ENCODE assay signal across 9 mouse cellular contexts in the genomic region with DNA sequence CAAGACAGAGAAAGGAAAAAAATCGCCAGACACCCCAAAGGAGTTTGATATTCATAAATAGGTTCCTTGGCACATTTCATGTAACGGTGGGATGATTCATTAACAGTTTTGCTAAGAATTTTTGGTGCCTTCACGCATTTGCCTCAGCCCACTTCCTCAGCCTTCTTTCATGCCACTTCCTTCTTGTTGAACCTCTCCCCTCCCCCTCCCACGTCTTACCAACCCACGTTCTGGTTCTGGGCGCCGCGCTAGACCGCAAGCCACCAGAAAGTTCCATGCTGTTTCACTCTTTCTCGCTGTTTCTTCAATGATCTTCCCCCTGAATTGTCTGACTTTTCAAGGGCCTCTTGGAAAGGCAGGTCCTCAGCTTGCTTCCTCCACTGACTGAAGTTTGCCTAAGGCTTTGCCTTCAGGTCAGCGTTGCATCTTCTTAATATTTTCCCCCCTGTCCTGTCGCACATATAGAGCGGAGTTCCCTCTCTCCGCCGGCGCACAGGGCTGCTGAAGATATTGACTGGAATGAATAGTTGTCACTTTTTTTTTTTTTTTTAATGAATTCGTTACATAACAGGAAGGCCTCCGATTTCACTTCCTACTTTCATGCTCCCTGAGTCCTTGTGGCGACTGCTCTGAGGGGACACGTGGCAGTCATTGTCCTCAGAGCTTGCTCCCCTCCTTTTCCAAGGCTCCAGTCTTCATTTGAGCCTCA. TPM values are rescaled to one million over a fixed set of nuclear protein-coding genes. Genes with fewer than 3 reads are reported as not detected.
DNase-seq lines count a peak whose midpoint lies in the region; ATAC-seq and TF ChIP-seq lines count a peak whose summit lies in the region.
"Had no signal": no experiment of that assay in that cellular context is flagged by ENCODE, and none has a peak within 500 bp of the region (broad histone marks: within the 10 kb centered on the region; RNA-seq: fewer than 3 reads in every experiment).

No protein-coding gene starts in this region.

- peak; percentile 63 to 79 for TF ChIP-seq POLR2A in MEL (IDR thresholded peaks at IDR 0.05; ENCODE audit: control insufficient read depth in 1 of 2, insufficient read depth in 1 of 2, low read depth in 1 of 2, low read length in 2 of 2, poor library complexity in 1 of 2)

- peaks cover 11% of the 10 kb centered on the region; the same call in 1 of the 2 replicates for H3K79me2 ChIP-seq in MEL (ENCODE audit: control insufficient read depth, insufficient read depth, low read length, poor library complexity)

- no peak for DNase-seq in embryonic facial prominence, embryonic 14.5 days (ENCODE audit: low spot score)
- DNase-seq in embryonic facial prominence, embryonic 10.5 days (ENCODE audit: low spot score): no peak
- peak; percentile 93 for DNase-seq in MEL (ENCODE audit: low read depth, low spot score)
- peak; percentile 53 for DNase-seq in liver, embryonic 13.5 days
- peak; percentile 61 for DNase-seq in spleen, adult 12 weeks (ENCODE audit: low spot score)
- no peak for DNase-seq in cerebellum, postnatal 25 days
- DNase-seq in gastrocnemius, postnatal 36 days: no peak
- no peak for DNase-seq in gastrocnemius, postnatal 14 days

- H3K4me2 ChIP-seq in embryonic facial prominence, embryonic 14.5 days (ENCODE audit: low read depth, low read length): peak overlapping the region; percentile 7; the same call in 1 of the 2 replicates
- H3K4me2 ChIP-seq in liver, embryonic 13.5 days: peak overlapping the region; percentile 76

- H3K9ac ChIP-seq in embryonic facial prominence, embryonic 14.5 days (ENCODE audit: low read depth, low read length): no peak overlapping the region
- H3K9ac ChIP-seq in MEL (ENCODE audit: control insufficient read depth, low read depth, low read length, poor library complexity, severe bottlenecking): peak overlapping the region; percentile 78
- H3K9ac ChIP-seq in liver, embryonic 13.5 days: peak overlapping the region; percentile 76

- peak; percentile 38 to 68; a peak in 3 of 4 replicates for TF ChIP-seq EP300 in MEL (IDR thresholded peaks at IDR 0.05; ENCODE audit: low read depth in 1 of 2, low read length in 2 of 2)

- H3K4me3 ChIP-seq in embryonic facial prominence, embryonic 14.5 days (ENCODE audit: low read depth, low read length): no peak overlapping the region
- no peak overlapping the region for H3K4me3 ChIP-seq in embryonic facial prominence, embryonic 10.5 days
- peak overlapping the region; percentile 52 to 55 for H3K4me3 ChIP-seq in MEL (ENCODE audit: control insufficient read depth in 1 of 2, insufficient read depth in 1 of 2, low read depth in 2 of 2, low read length in 2 of 2)
- peak overlapping the region; percentile 59 for H3K4me3 ChIP-seq in liver, embryonic 13.5 days (replicated peaks)

- WGBS in embryonic facial prominence, embryonic 14.5 days: 83% methylated on average over 20 of the region's 20 CpGs
- 88% methylated on average over 20 of the region's 20 CpGs for WGBS in embryonic facial prominence, embryonic 10.5 days
- WGBS in liver, embryonic 13.5 days (ENCODE audit: insufficient replicate concordance): 13% methylated on average over 20 of the region's 20 CpGs

- peak overlapping the region; percentile 48 for H3K27ac ChIP-seq in embryonic facial prominence, embryonic 14.5 days (replicated peaks; ENCODE audit: low read depth, low read length)
- no peak overlapping the region for H3K27ac ChIP-seq in embryonic facial prominence, embryonic 10.5 days (replicated peaks)
- H3K27ac ChIP-seq in MEL (ENCODE audit: control insufficient read depth, low read depth, low read length): peak overlapping the region; percentile 97
- H3K27ac ChIP-seq in liver, embryonic 13.5 days: peak overlapping the region; percentile 92

- intact Hi-C loops in gastrocnemius, postnatal 36 days (cut with DNase I): no loop called here
- intact Hi-C loops in gastrocnemius, postnatal 14 days (cut with DNase I; ENCODE audit: low total_unique reads): no loop called here

- H3K9me3 ChIP-seq in embryonic facial prominence, embryonic 14.5 days (ENCODE audit: control insufficient read depth, low read length): no peaks in the 10 kb centered on the region
- no peaks in the 10 kb centered on the region for H3K9me3 ChIP-seq in embryonic facial prominence, embryonic 10.5 days
- H3K9me3 ChIP-seq in MEL (replicated peaks; ENCODE audit: insufficient read depth, low read length): no peaks in the 10 kb centered on the region
- H3K9me3 ChIP-seq in liver, embryonic 13.5 days (replicated peaks): no peaks in the 10 kb centered on the region

- H3K27me3 ChIP-seq in embryonic facial prominence, embryonic 14.5 days (replicated peaks; ENCODE audit: control insufficient read depth, insufficient read depth, low read length): no peaks in the 10 kb centered on the region
- no peaks in the 10 kb centered on the region for H3K27me3 ChIP-seq in embryonic facial prominence, embryonic 10.5 days (replicated peaks; ENCODE audit: low read depth, poor library complexity, severe bottlenecking)
- no peaks in the 10 kb centered on the region for H3K27me3 ChIP-seq in MEL (ENCODE audit: control insufficient read depth in 1 of 2, insufficient read depth in 2 of 2, low read length in 2 of 2)
- no peaks in the 10 kb centered on the region for H3K27me3 ChIP-seq in liver, embryonic 13.5 days

- TF ChIP-seq CTCF in MEL (IDR thresholded peaks at IDR 0.05 in 2 of 3, conservative IDR thresholded peaks at IDR 0.05 in 1 of 3; ENCODE audit: control insufficient read depth in 1 of 3, insufficient read depth in 1 of 3, low read depth in 2 of 3, low read length in 3 of 3, poor library complexity in 1 of 3, severe bottlenecking in 1 of 3): no peak

- no peak for ATAC-seq in embryonic facial prominence, embryonic 14.5 days (ENCODE audit: low read depth)
- peak; percentile 45 for ATAC-seq in liver, embryonic 13.5 days (ENCODE audit: low read depth)

- TF ChIP-seq RAD21 in MEL (IDR thresholded peaks at IDR 0.05; ENCODE audit: low read depth, low read length): no peak

- no peaks in the 10 kb centered on the region for H3K4me1 ChIP-seq in embryonic facial prominence, embryonic 14.5 days (ENCODE audit: control insufficient read depth, insufficient read depth, low read length)
- peaks cover 12% of the 10 kb centered on the region for H3K4me1 ChIP-seq in embryonic facial prominence, embryonic 10.5 days
- peaks cover 17 to 27% of the 10 kb centered on the region in 2 experiments for H3K4me1 ChIP-seq in MEL (ENCODE audit: control insufficient read depth in 1 of 2, insufficient read depth in 2 of 2, low read length in 2 of 2)
- peaks cover 66% of the 10 kb centered on the region for H3K4me1 ChIP-seq in liver, embryonic 13.5 days (replicated peaks)

- H3K36me3 ChIP-seq in embryonic facial prominence, embryonic 14.5 days (ENCODE audit: control insufficient read depth, insufficient read depth, low read length): no peaks in the 10 kb centered on the region
- no peaks in the 10 kb centered on the region for H3K36me3 ChIP-seq in embryonic facial prominence, embryonic 10.5 days (replicated peaks)
- peaks cover 0 to 33% of the 10 kb centered on the region in 2 experiments; a peak in 2 of 4 replicates for H3K36me3 ChIP-seq in MEL (ENCODE audit: control insufficient read depth in 1 of 2, insufficient read depth in 2 of 2, low read length in 2 of 2)
- no peaks in the 10 kb centered on the region for H3K36me3 ChIP-seq in liver, embryonic 13.5 days

TF ChIP-seq in MEL, 35 proteins besides CTCF, POLR2A, EP300 and RAD21 (continues in another document):
- peak; percentile 56 for TF ChIP-seq ETS1 (IDR thresholded peaks at IDR 0.05; ENCODE audit: low read depth, low read length)
- TF ChIP-seq USF1 (IDR thresholded peaks at IDR 0.05; ENCODE audit: low read depth, low read length): peak; percentile 80
- no peak; the same call in none of the 2 replicates for TF ChIP-seq CHD1 (IDR thresholded peaks at IDR 0.05; ENCODE audit: low read depth, low read length)
- TF ChIP-seq ELF1 (IDR thresholded peaks at IDR 0.05; ENCODE audit: low read depth, low read length): peak; percentile 67
- TF ChIP-seq NELFE (IDR thresholded peaks at IDR 0.05; ENCODE audit: low read depth, low read length): peak; percentile 90
- peak; percentile 52 for TF ChIP-seq TCF12 (IDR thresholded peaks at IDR 0.05; ENCODE audit: low read depth, low read length)
- TF ChIP-seq GATA1 (IDR thresholded peaks at IDR 0.05; ENCODE audit: low read depth, low read length): 0 out of 2 replicates have a peak, but pooled peaks have one; percentile 10
- peak; percentile 99 for TF ChIP-seq MYC (IDR thresholded peaks at IDR 0.05; ENCODE audit: low read depth, low read length)
- TF ChIP-seq SIN3A (IDR thresholded peaks at IDR 0.05; ENCODE audit: low read length): peak; percentile 70; the same call in 1 of the 2 replicates
- TF ChIP-seq MAX (IDR thresholded peaks at IDR 0.05; ENCODE audit: low read length): peak; percentile 91
- TF ChIP-seq BHLHE40 (IDR thresholded peaks at IDR 0.05; ENCODE audit: borderline replicate concordance, low read depth, low read length): no peak; the same call in 1 of the 2 replicates
- TF ChIP-seq POLR2AphosphoS2 (IDR thresholded peaks at IDR 0.05; ENCODE audit: low read length): peak; percentile 70
- peak; percentile 17; the same call in 1 of the 2 replicates for TF ChIP-seq MAZ (IDR thresholded peaks at IDR 0.05; ENCODE audit: low read depth, low read length)
- TF ChIP-seq USF2 (IDR thresholded peaks at IDR 0.05; ENCODE audit: borderline replicate concordance in 1 of 2, insufficient read depth in 1 of 2, low read depth in 1 of 2, low read length in 2 of 2): no peak
- no peak for TF ChIP-seq RCOR1 (IDR thresholded peaks at IDR 0.05; ENCODE audit: low read depth, low read length)

RNA-seq across cellular contexts. Expression of a gene that starts 48.5 kb away (rescaled TPM):
- 44.3 and 47.1 TPM in 2 replicates for polyA plus RNA-seq in embryonic facial prominence, embryonic 14.5 days (2014; fragmentation: Nextera tagmentation; extraction: Ambion mirVana)
- 20.7 and 25.5 TPM in 2 replicates for polyA plus RNA-seq in embryonic facial prominence, embryonic 10.5 days (2016; fragmentation: Nextera tagmentation; extraction: Ambion mirVana)
- total RNA-seq in MEL (2012; rRNA removed): 11.0 and 23.7 TPM in 2 replicates
- polyA plus RNA-seq in MEL (2012; ENCODE audit: insufficient read depth in 1 of 2, insufficient read length in 2 of 2, low read depth in 1 of 2, low replicate concordance in 2 of 2, missing spikeins in 1 of 2): 10 to 100 TPM in 1 of 2 experiments, not detected in 1; 20.3 TPM
- polyA plus RNA-seq in liver, embryonic 13.5 days (2015; fragmentation: Nextera tagmentation; extraction: Ambion mirVana): 29.3 and 37.6 TPM in 2 replicates
- 1 to 10 TPM; 3.4 to 3.9 TPM for total RNA-seq in gastrocnemius, postnatal 36 days (2021)
- 1 to 10 TPM; 6.0 to 8.2 TPM for total RNA-seq in gastrocnemius, postnatal 14 days (2021)

RNA-seq across cellular contexts. Expression of a gene that starts 48.7 kb away (rescaled TPM):
- not detected in 2 replicates for polyA plus RNA-seq in embryonic facial prominence, embryonic 14.5 days (2014; fragmentation: Nextera tagmentation; extraction: Ambion mirVana)
- polyA plus RNA-seq in embryonic facial prominence, embryonic 10.5 days (2016; fragmentation: Nextera tagmentation; extraction: Ambion mirVana): 0.13 TPM in 1 of 2 replicates, not detected in the other
- total RNA-seq in MEL (2012; rRNA removed): not detected in 2 replicates
- polyA plus RNA-seq in MEL (2012; ENCODE audit: insufficient read depth in 1 of 2, insufficient read length in 2 of 2, low read depth in 1 of 2, low replicate concordance in 2 of 2, missing spikeins in 1 of 2): not detected
- polyA plus RNA-seq in liver, embryonic 13.5 days (2015; fragmentation: Nextera tagmentation; extraction: Ambion mirVana): not detected in 2 replicates
- total RNA-seq in gastrocnemius, postnatal 36 days (2021): not detected
- not detected for total RNA-seq in gastrocnemius, postnatal 14 days (2021)
- polyA plus RNA-seq: C2C12 had no signal

Comparison
In these comparisons a context has a peak if more than half of its experiments do, and no peak if none do; other contexts are left out.
1. DNase-seq: peak in MEL (single experiment), liver, embryonic 13.5 days (single experiment) and spleen, adult 12 weeks (single experiment); none in embryonic facial prominence, embryonic 14.5 days (single experiment), embryonic facial prominence, embryonic 10.5 days (single experiment), cerebellum, postnatal 25 days (0 of 2), gastrocnemius, postnatal 36 days (0 of 2) and gastrocnemius, postnatal 14 days (single experiment).
2. H3K4me3 ChIP-seq: peak in MEL (2 of 2) and liver, embryonic 13.5 days (single experiment); none in embryonic facial prominence, embryonic 14.5 days (single experiment) and embryonic facial prominence, embryonic 10.5 days (single experiment).